Mouse (Mus musculus) cortical plate, adult 2 months (tissue): ENCODE results near the gene H2afy. TPM values are rescaled to one million over a fixed set of nuclear protein-coding genes. Genes with fewer than 3 reads are reported as not detected.
"Not testable (repeated sequence)": the region's sequence is repeated elsewhere in the genome, so short reads cannot be mapped to it uniquely, and the experiment has no call there.

Experiments used
- H3K27ac ChIP-seq: fragments of 200-500 bp; 2 replicates; pipeline ENCODE4 v1.5.1; 2012; ENCODE audit warnings: low read length, control low read depth, inconsistent platforms; ENCODE audit not compliant: insufficient read depth
- H3K4me1 ChIP-seq: fragments of 200-500 bp; 2 replicates; pipeline ENCODE4 v1.6.1; 2011; ENCODE audit warnings: low read length; ENCODE audit not compliant: control insufficient read depth, insufficient read depth
- H3K4me3 ChIP-seq: fragments of 200-500 bp; 2 replicates; pipeline ENCODE4 v1.5.1; 2011; ENCODE audit warnings: mild to moderate bottlenecking, low read length, control low read depth; ENCODE audit not compliant: insufficient read depth
- CTCF ChIP-seq: fragments of 200-500 bp; IDR thresholded peaks from 2 replicates; pipeline ENCODE4 v1.5.1; 2011; ENCODE audit warnings: mild to moderate bottlenecking, control low read depth, low read length; ENCODE audit not compliant: insufficient read depth; ENCODE audit errors: extremely low read depth
- POLR2A ChIP-seq: fragments of 200-500 bp; IDR thresholded peaks from 2 replicates; pipeline ENCODE4 v1.6.1; 2011; ENCODE audit warnings: mild to moderate bottlenecking, low read length, control low read depth; ENCODE audit not compliant: insufficient read depth; ENCODE audit errors: extremely low read depth
- polyA plus RNA-seq: library from polyadenylated mRNA; depleted of rRNA; stranded (reverse); fragments of >200 nt; gene quantifications from 2 replicates; pipeline ENCODE4 v1.2.3, GENCODE M21; 2012; rRNA removed

Gene H2afy
- polyA plus RNA-seq, 1 experiment: 110 TPM

DNA sequence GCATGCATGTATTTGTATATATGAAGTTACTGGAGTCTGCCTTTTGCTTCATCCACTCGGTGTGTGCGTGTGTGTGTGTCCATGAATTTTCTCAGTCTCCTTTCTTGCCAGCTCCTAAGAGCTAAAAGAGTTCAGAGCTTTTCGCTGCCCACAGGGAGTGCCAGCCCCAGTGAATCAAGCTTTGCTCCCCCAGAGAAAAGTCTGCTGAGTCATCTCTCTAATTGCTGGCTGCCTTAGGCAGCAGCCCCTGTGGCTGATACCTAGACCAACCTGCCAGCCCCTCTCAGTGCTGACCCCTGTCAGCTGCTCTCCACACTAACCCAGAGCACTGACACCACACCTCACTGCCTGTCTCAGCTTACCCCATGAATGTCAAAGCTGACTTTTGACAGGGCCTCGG, 107.2 kb downstream of the H2afy start:
- no peak overlapping the region for H3K4me3 ChIP-seq
- no peak overlapping the region for H3K27ac ChIP-seq
- no peak for TF ChIP-seq POLR2A
- TF ChIP-seq CTCF: no peak
- no peaks in the 10 kb centered on the region for H3K4me1 ChIP-seq

DNA sequence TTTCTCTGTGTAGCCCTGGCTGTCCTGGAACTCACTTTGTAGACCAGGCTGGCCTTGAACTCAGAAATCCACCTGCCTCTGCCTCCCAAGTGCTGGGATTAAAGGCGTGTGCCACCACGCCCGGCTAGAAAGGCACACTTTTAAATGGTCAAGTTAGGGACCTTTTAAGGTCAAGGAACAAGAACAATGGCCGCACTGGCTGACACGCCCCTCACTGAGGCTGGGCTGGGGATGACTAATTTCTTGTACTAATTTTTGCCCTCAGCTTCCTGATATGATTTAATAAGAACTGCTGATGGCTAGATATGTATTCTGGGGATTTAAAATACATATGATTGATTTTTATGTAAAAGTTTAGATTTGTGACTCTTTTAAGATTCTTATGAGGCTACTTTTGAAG, 108.2 kb downstream of the H2afy start:
- H3K4me1 ChIP-seq, H3K4me3 ChIP-seq: not testable (repeated sequence)

DNA sequence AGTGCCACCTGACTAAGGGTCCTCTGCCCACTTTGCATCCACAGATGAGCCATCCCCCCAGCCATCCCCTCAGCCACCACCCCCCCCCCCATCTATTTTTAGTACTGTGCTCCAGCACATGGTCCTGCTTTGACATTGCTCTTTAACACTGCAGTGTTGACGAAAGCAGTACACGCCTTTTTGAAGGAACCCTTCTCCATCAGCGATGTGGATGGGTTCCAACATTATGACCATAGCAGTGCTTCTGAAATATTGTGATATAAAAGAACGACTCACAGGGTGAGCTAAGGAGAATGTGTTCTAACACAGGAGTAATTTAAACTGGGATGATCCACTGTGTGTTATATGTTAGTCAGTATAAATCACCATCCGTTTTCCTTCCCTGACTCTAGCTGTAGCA, 109.5 kb downstream of the H2afy start:
- H3K4me3 ChIP-seq: no peak overlapping the region
- no peaks in the 10 kb centered on the region for H3K4me1 ChIP-seq
- TF ChIP-seq POLR2A (no peak), CTCF (no peak)
- H3K27ac ChIP-seq: no peak overlapping the region

More for the DNA sequence above, 108.2 kb downstream of the H2afy start:
- H3K27ac ChIP-seq: not testable (repeated sequence)

DNA sequence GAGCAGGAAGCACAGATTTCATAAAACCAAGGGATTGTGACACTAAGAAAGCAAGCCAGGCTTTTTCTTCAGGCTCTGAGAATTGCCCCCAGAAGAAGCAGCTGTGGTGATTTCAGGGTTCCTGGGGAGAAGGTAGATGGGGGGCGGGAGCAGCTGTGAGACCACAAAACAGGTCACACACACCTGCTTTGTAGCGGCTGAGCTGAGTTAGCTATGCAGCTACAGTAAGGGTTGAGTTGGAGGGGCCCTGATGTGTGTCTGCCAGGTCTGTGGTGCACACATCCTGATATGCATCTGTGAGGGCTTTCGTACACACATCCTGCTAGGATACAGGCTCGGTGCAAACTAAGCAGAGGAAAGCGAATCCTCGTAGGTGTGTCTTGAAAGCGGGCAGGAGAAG, 110.1 kb downstream of the H2afy start:
- H3K4me1 ChIP-seq: no peaks in the 10 kb centered on the region
- TF ChIP-seq POLR2A (no peak), CTCF (no peak)
- H3K27ac ChIP-seq: no peak overlapping the region
- H3K4me3 ChIP-seq: no peak overlapping the region

DNA sequence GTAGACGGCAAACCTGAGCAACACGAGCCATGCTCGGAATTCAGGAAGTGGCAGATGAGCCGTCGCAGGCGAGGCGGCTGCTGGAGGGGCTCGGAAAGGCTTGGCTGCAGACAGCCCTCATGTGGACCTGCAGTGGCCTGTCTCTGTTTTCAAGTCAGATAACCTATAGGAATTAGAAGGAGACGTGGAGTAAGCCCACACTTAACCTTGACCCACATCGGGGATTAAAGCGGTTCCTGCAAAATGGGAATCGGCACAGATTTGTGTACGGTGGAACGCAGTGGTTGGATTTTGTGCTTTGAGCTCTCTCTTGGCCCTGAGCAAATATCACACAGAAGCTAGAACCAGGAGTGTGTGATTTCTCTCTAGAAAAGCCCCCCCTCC, 111.1 kb downstream of the H2afy start:
- Histone ChIP-seq H3K27ac (no peak overlapping the region), H3K4me3 (no peak overlapping the region), H3K4me1 (no peaks in the 10 kb centered on the region)
- TF ChIP-seq CTCF: no peak
- no peak for TF ChIP-seq POLR2A

DNA sequence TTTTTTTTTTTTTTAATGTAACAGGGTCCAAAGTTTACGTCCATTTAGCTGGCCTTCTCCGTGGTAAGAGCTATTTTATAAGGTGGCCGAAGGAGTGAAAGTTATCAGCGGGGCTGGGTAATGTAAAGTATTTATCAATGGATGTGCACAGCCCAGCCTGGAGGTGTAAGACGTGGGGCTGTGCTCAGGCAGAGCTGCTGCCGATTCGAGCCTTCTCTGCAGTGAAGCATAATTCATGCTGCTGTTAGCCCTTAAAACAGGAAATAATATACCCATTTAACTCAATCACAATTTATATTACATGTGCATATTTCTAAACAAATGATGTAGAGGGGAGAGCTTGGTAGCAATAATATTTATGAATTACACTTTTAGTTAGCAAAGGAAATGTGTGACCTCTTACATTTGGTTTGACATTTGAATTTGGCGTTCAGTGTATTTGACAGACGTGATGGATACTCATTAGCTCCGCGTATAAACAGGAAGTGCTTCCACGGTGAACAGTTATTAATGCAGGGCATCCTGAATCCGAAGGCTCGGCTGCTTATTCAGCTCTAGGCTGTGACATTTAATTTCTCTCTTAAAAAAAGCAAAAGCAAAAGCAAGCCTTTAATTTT, 111.6 kb downstream of the H2afy start:
- H3K4me3 ChIP-seq: no peak overlapping the region
- no peak overlapping the region for H3K27ac ChIP-seq
- TF ChIP-seq POLR2A (no peak), CTCF (no peak)
- H3K4me1 ChIP-seq: no peaks in the 10 kb centered on the region

Other genes starting within 250 kb of the H2afy start
- 2.4 and 2.5 TPM in 2 replicates for gene Tifab, start 42.5 kb upstream of the H2afy start, polyA plus RNA-seq
- gene Neurog1, start 115.8 kb upstream of the H2afy start, polyA plus RNA-seq: 0.21 and 0.23 TPM in 2 replicates
- 154 and 155 TPM in 2 replicates for gene Cxcl14, start 160.2 kb upstream of the H2afy start, polyA plus RNA-seq